Mouse (Mus musculus): ENCODE data around the gene Plce1.

Gene Plce1

GRCm38 (mm10) chr19:38589466-38589865, 108.6 kb downstream of the Plce1 start:
- no peak for DNase-seq (ENCODE audit: low spot score)

- DNase-seq (ENCODE audit: low spot score) = no peak
Measured at GRCm38 (mm10) chr19:38589941-38590340, 109.0 kb downstream of the Plce1 start.

- no peak for DNase-seq (ENCODE audit: low spot score)
Measured at GRCm38 (mm10) chr19:38592566-38593224, 111.8 kb downstream of the Plce1 start.

GRCm38 (mm10) chr19:38593225-38593897, 112.5 kb downstream of the Plce1 start:
- DNase-seq (ENCODE audit: low spot score) = no peak

GRCm38 (mm10) chr19:38596096-38596495, 115.2 kb downstream of the Plce1 start:
- no peak for DNase-seq (ENCODE audit: low spot score)

GRCm38 (mm10) chr19:38597392-38597791, 116.5 kb downstream of the Plce1 start:
- no peak for DNase-seq (ENCODE audit: low spot score)

GRCm38 (mm10) chr19:38599001-38599400, 118.1 kb downstream of the Plce1 start:
- DNase-seq (ENCODE audit: low spot score) = no peak

- no peak for DNase-seq (ENCODE audit: low spot score)
Measured at GRCm38 (mm10) chr19:38601127-38601526, 120.2 kb downstream of the Plce1 start.

- no peak for DNase-seq (ENCODE audit: low spot score)
Measured at GRCm38 (mm10) chr19:38602811-38603210, 121.9 kb downstream of the Plce1 start.

- no peak for DNase-seq (ENCODE audit: low spot score)
Measured at GRCm38 (mm10) chr19:38607236-38607635, 126.3 kb downstream of the Plce1 start.

GRCm38 (mm10) chr19:38608951-38609654, 128.2 kb downstream of the Plce1 start:
- DNase-seq (ENCODE audit: low spot score) = no peak

- no peak for DNase-seq (ENCODE audit: low spot score)
Measured at GRCm38 (mm10) chr19:38610291-38610690, 129.4 kb downstream of the Plce1 start.

- DNase-seq (ENCODE audit: low spot score) = no peak
Measured at GRCm38 (mm10) chr19:38610809-38611208, 129.9 kb downstream of the Plce1 start.

GRCm38 (mm10) chr19:38614067-38614675, 133.3 kb downstream of the Plce1 start:
- DNase-seq (ENCODE audit: low spot score) = no peak

- no peak for DNase-seq (ENCODE audit: low spot score)
Measured at GRCm38 (mm10) chr19:38615356-38615755, 134.4 kb downstream of the Plce1 start.

- DNase-seq (ENCODE audit: low spot score) = no peak
Measured at GRCm38 (mm10) chr19:38620134-38620533, 139.2 kb downstream of the Plce1 start.

GRCm38 (mm10) chr19:38621546-38621945, 140.6 kb downstream of the Plce1 start:
- DNase-seq (ENCODE audit: low spot score) = no peak

- no peak for DNase-seq (ENCODE audit: low spot score)
Measured at GRCm38 (mm10) chr19:38626246-38627015, 145.5 kb downstream of the Plce1 start.

- DNase-seq (ENCODE audit: low spot score) = no peak
Measured at GRCm38 (mm10) chr19:38627075-38627768, 146.3 kb downstream of the Plce1 start.

GRCm38 (mm10) chr19:38632251-38632650, 151.3 kb downstream of the Plce1 start:
- DNase-seq (ENCODE audit: low spot score) = no peak

GRCm38 (mm10) chr19:38633306-38633705, 152.4 kb downstream of the Plce1 start:
- no peak for DNase-seq (ENCODE audit: low spot score)
